Mouse (Mus musculus): Measurements from ENCODE around the gene Gm43302.
"Not testable (repeated sequence)": the region's sequence is repeated elsewhere in the genome, so short reads cannot be mapped to it uniquely, and the experiment has no call there.

- not testable (repeated sequence) for TF ChIP-seq POLR2A (IDR thresholded peaks at IDR 0.05; ENCODE audit: borderline replicate concordance, low read depth, low read length); CTCF (IDR thresholded peaks at IDR 0.05; ENCODE audit: low read depth, low read length)
These were observed 48.8 kb downstream of the Gm43302 start for GRCm38 (mm10) chr5:105244741-105245140.
